Mouse (Mus musculus) olfactory bulb, adult 2 months (tissue): Measurements from ENCODE around the gene Grip1.

ENCODE experiments used
- CTCF ChIP-seq: fragments of 200-500 bp; IDR thresholded peaks from 2 replicates; pipeline ENCODE4 v1.5.1; 2012; ENCODE audit warnings: low read depth, mild to moderate bottlenecking, low read length, moderate library complexity; ENCODE audit not compliant: insufficient read depth
- POLR2A ChIP-seq: fragments of 200-500 bp; IDR thresholded peaks from 2 replicates; pipeline ENCODE4 v1.6.1; 2012; ENCODE audit warnings: mild to moderate bottlenecking, low read depth, low read length, moderate library complexity; ENCODE audit not compliant: insufficient read depth

GRCm38 (mm10) chr10:119421418-119421817, 32.2 kb upstream of the Grip1 start:
- no peak for TF ChIP-seq CTCF
- TF ChIP-seq POLR2A: no peak
